Mouse (Mus musculus): ENCODE measurements at regions not wholly inside any gene's neighbourhood (a gene's known extent, or its start where the extent isn't known, plus 50 kb on each side); places are given as distances from the start of the nearest gene placed in this dataset.

GRCm38 (mm10) chr4:62889708-62890107, 75.7 kb upstream of the Zfp618 start:
- no peak for DNase-seq (ENCODE audit: low spot score in 2 of 2)

GRCm38 (mm10) chr4:62890588-62891580, 74.5 kb upstream of the Zfp618 start:
- DNase-seq (ENCODE audit: low spot score in 2 of 2), result no peak

GRCm38 (mm10) chr4:62912891-62913290, 52.5 kb upstream of the Zfp618 start:
- no peak for DNase-seq (ENCODE audit: low spot score in 2 of 2)
